25 mouse cellular contexts compared by ENCODE assay signal in the genomic region with DNA sequence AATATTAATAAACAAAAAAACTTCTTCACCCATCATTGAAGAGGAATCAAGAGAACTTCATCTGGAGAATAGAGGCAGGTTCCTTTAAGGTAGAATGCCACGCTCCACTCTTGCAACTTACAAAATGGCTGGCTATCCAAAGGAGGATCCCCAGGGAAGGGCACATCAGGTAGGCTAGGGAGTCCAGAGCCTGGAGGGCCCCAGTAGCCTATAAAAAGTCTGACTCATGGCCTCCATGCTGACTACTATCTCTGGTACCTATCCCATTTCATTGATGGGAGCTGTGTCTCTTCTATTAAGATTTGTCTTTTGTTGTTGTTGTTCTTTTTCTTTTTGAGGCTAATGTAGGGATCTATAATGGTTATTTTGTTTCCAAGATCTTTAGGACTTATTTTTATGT.
A peak's percentile ranks its signal among the peaks of the same experiment; 100 is the strongest.
DNase-seq lines count a peak whose midpoint lies in the region; ATAC-seq and TF ChIP-seq lines count a peak whose summit lies in the region.
"Had no signal": no experiment of that assay in that cellular context is flagged by ENCODE, and none has a peak within 500 bp of the region (broad histone marks: within the 10 kb centered on the region; RNA-seq: fewer than 3 reads in every experiment).

No protein-coding gene starts in this region.

- 0 out of 2 replicates have a peak overlapping the region, but pooled peaks have one; percentile 1 for H3K27ac ChIP-seq in forebrain, embryonic 14.5 days (ENCODE audit: low read depth, low read length)
- H3K27ac ChIP-seq in forebrain, postnatal 0 days (ENCODE audit: low read depth, low read length), result no peak overlapping the region
- no peak overlapping the region for H3K27ac ChIP-seq in midbrain, embryonic 11.5 days (ENCODE audit: low read depth, low read length)
- no peak overlapping the region for H3K27ac ChIP-seq in midbrain, embryonic 16.5 days (ENCODE audit: low read length)
- 0 out of 2 replicates have a peak overlapping the region, but pooled peaks have one; percentile 5 for H3K27ac ChIP-seq in forebrain, embryonic 16.5 days (ENCODE audit: low read length)
- H3K27ac ChIP-seq in liver, postnatal 0 days (ENCODE audit: low read depth), result no peak overlapping the region
- H3K27ac ChIP-seq: embryonic facial prominence, embryonic 12.5 days; embryonic facial prominence, embryonic 15.5 days; heart, adult 2 months; heart, embryonic 10.5 days; heart, embryonic 13.5 days; hindbrain, embryonic 12.5 days; intestine, embryonic 15.5 days had no signal

- H3K4me3 ChIP-seq in forebrain, embryonic 14.5 days (ENCODE audit: low read depth, low read length), result no peak overlapping the region
- H3K4me3 ChIP-seq in forebrain, postnatal 0 days (ENCODE audit: low read depth, low read length), result no peak overlapping the region
- no peak overlapping the region for H3K4me3 ChIP-seq in midbrain, embryonic 11.5 days (ENCODE audit: low read depth, low read length)
- no peak overlapping the region for H3K4me3 ChIP-seq in midbrain, embryonic 16.5 days (ENCODE audit: low read depth, low read length)
- H3K4me3 ChIP-seq in forebrain, embryonic 16.5 days (replicated peaks; ENCODE audit: low read length), result no peak overlapping the region
- H3K4me3 ChIP-seq in liver, postnatal 0 days (ENCODE audit: low read depth, low read length), result no peak overlapping the region
- H3K4me3 ChIP-seq: embryonic facial prominence, embryonic 12.5 days; embryonic facial prominence, embryonic 15.5 days; heart, adult 2 months; heart, embryonic 10.5 days; heart, embryonic 13.5 days; hindbrain, embryonic 12.5 days; intestine, embryonic 15.5 days had no signal

- H3K27me3 ChIP-seq in forebrain, embryonic 14.5 days (replicated peaks; ENCODE audit: control insufficient read depth, insufficient read depth, low read length), result no peaks in the 10 kb centered on the region
- no peaks in the 10 kb centered on the region for H3K27me3 ChIP-seq in forebrain, postnatal 0 days (ENCODE audit: insufficient read depth, low read length)
- H3K27me3 ChIP-seq in midbrain, embryonic 11.5 days (ENCODE audit: control insufficient read depth, insufficient read depth, low read length), result no peaks in the 10 kb centered on the region
- no peaks in the 10 kb centered on the region for H3K27me3 ChIP-seq in midbrain, embryonic 16.5 days (ENCODE audit: control insufficient read depth, insufficient read depth, low read depth, low read length)
- no peaks in the 10 kb centered on the region for H3K27me3 ChIP-seq in forebrain, embryonic 16.5 days (replicated peaks; ENCODE audit: control insufficient read depth, insufficient read depth, low read length)
- H3K27me3 ChIP-seq in liver, postnatal 0 days (ENCODE audit: insufficient read depth, low read length), result no peaks in the 10 kb centered on the region
- H3K27me3 ChIP-seq: embryonic facial prominence, embryonic 12.5 days; embryonic facial prominence, embryonic 15.5 days; heart, embryonic 13.5 days; hindbrain, embryonic 12.5 days; intestine, embryonic 15.5 days had no signal

- H3K9ac ChIP-seq in forebrain, embryonic 14.5 days (ENCODE audit: low read length), result no peak overlapping the region
- H3K9ac ChIP-seq in forebrain, postnatal 0 days, result no peak overlapping the region
- H3K9ac ChIP-seq in midbrain, embryonic 11.5 days (ENCODE audit: low read length), result no peak overlapping the region
- no peak overlapping the region for H3K9ac ChIP-seq in midbrain, embryonic 16.5 days (ENCODE audit: low read depth, low read length)
- no peak overlapping the region for H3K9ac ChIP-seq in forebrain, embryonic 16.5 days (replicated peaks; ENCODE audit: low read depth, low read length)
- no peak overlapping the region for H3K9ac ChIP-seq in liver, postnatal 0 days (replicated peaks)
- H3K9ac ChIP-seq: embryonic facial prominence, embryonic 12.5 days; embryonic facial prominence, embryonic 15.5 days; heart, embryonic 13.5 days; hindbrain, embryonic 12.5 days; intestine, embryonic 15.5 days had no signal

- H3K9me3 ChIP-seq in forebrain, embryonic 14.5 days (replicated peaks; ENCODE audit: control insufficient read depth, low read length), result peaks cover 4% of the 10 kb centered on the region; the same call in 1 of the 2 replicates
- H3K9me3 ChIP-seq in forebrain, postnatal 0 days (ENCODE audit: low read length), result 0 out of 2 replicates have a peak, but pooled peaks cover 5% of the 10 kb centered on the region
- H3K9me3 ChIP-seq in midbrain, embryonic 11.5 days (ENCODE audit: control insufficient read depth, low read length), result peaks cover 6% of the 10 kb centered on the region; the same call in 1 of the 2 replicates
- H3K9me3 ChIP-seq in midbrain, embryonic 16.5 days (replicated peaks; ENCODE audit: control insufficient read depth, low read length, poor library complexity, severe bottlenecking), result peaks cover 2% of the 10 kb centered on the region; the same call in 1 of the 2 replicates
- H3K9me3 ChIP-seq in forebrain, embryonic 16.5 days (ENCODE audit: control insufficient read depth, low read length), result 0 out of 2 replicates have a peak, but pooled peaks cover 8% of the 10 kb centered on the region
- H3K9me3 ChIP-seq in liver, postnatal 0 days (ENCODE audit: low read length), result no peaks in the 10 kb centered on the region
- H3K9me3 ChIP-seq: embryonic facial prominence, embryonic 12.5 days; embryonic facial prominence, embryonic 15.5 days; heart, embryonic 10.5 days; intestine, embryonic 15.5 days had no signal

- no peak for TF ChIP-seq EP300 in liver, postnatal 0 days (IDR thresholded peaks at IDR 0.05; ENCODE audit: low read depth)

- no peaks in the 10 kb centered on the region; the same call in 1 of the 2 replicates for H3K4me1 ChIP-seq in forebrain, embryonic 14.5 days (ENCODE audit: control insufficient read depth, insufficient read depth, low read length)
- no peaks in the 10 kb centered on the region for H3K4me1 ChIP-seq in forebrain, postnatal 0 days (ENCODE audit: insufficient read depth)
- peaks cover 6% of the 10 kb centered on the region; the same call in 1 of the 2 replicates for H3K4me1 ChIP-seq in midbrain, embryonic 11.5 days (ENCODE audit: control insufficient read depth, insufficient read depth, low read length)
- 0 out of 2 replicates have a peak, but pooled peaks cover 2% of the 10 kb centered on the region for H3K4me1 ChIP-seq in midbrain, embryonic 16.5 days (ENCODE audit: control insufficient read depth, insufficient read depth, low read length)
- peaks cover 2% of the 10 kb centered on the region; the same call in 1 of the 2 replicates for H3K4me1 ChIP-seq in forebrain, embryonic 16.5 days (replicated peaks; ENCODE audit: control insufficient read depth, insufficient read depth, low read length)
- no peaks in the 10 kb centered on the region for H3K4me1 ChIP-seq in liver, postnatal 0 days (ENCODE audit: insufficient read depth)
- H3K4me1 ChIP-seq: embryonic facial prominence, embryonic 12.5 days; embryonic facial prominence, embryonic 15.5 days; hindbrain, embryonic 12.5 days; intestine, embryonic 15.5 days had no signal

- ATAC-seq in forebrain, embryonic 14.5 days, result peak; percentile 16; the same call in 1 of the 2 replicates
- ATAC-seq in forebrain, postnatal 0 days, result no peak
- peak; percentile 60; the same call in 1 of the 2 replicates for ATAC-seq in midbrain, embryonic 11.5 days (ENCODE audit: low FRiP score)
- ATAC-seq in midbrain, embryonic 16.5 days, result no peak
- ATAC-seq in forebrain, embryonic 16.5 days, result no peak
- ATAC-seq in liver, postnatal 0 days, result no peak
- ATAC-seq: CD4-positive, CD25-positive, alpha-beta regulatory T cell, adult 4 months; hindbrain, embryonic 16.5 days; intestine, embryonic 15.5 days had no signal

- DNase-seq in forebrain, embryonic 14.5 days (ENCODE audit: low spot score), result no peak
- no peak for DNase-seq in forebrain, postnatal 0 days
- no peak for DNase-seq in midbrain, embryonic 11.5 days (ENCODE audit: low spot score, missing footprints)
- no peak for DNase-seq in liver, postnatal 0 days
- DNase-seq: adrenal gland, adult 2 months; adrenal gland, postnatal 14 days; cerebellum, adult 11 months; cerebellum, adult 2 months; cerebellum, adult 9-11 months; cerebellum, postnatal 25 days; gastrocnemius, postnatal 10 days; gastrocnemius, postnatal 36 days; heart, adult 2 months; heart, postnatal 14 days; heart, postnatal 4 days had no signal

- no peak for TF ChIP-seq CTCF in forebrain, postnatal 0 days (IDR thresholded peaks at IDR 0.05; ENCODE audit: low read depth)
- TF ChIP-seq CTCF in liver, postnatal 0 days (IDR thresholded peaks at IDR 0.05; ENCODE audit: low read depth), result no peak

- WGBS in forebrain, embryonic 14.5 days, result 90% methylated on average over 1 of the region's 1 CpGs
- WGBS in forebrain, postnatal 0 days, result 90% methylated on average over 1 of the region's 1 CpGs
- 100% methylated on average over 1 of the region's 1 CpGs for WGBS in midbrain, embryonic 11.5 days
- WGBS in midbrain, embryonic 16.5 days, result 86% methylated on average over 1 of the region's 1 CpGs
- WGBS in forebrain, embryonic 16.5 days, result 80% methylated on average over 1 of the region's 1 CpGs
- WGBS in liver, postnatal 0 days (ENCODE audit: insufficient replicate concordance), result 83% methylated on average over 1 of the region's 1 CpGs

- H3K36me3 ChIP-seq in forebrain, embryonic 14.5 days (ENCODE audit: control insufficient read depth, insufficient read depth, low read length), result no peaks in the 10 kb centered on the region
- no peaks in the 10 kb centered on the region for H3K36me3 ChIP-seq in forebrain, postnatal 0 days (ENCODE audit: insufficient read depth)
- H3K36me3 ChIP-seq in midbrain, embryonic 11.5 days (ENCODE audit: control insufficient read depth, insufficient read depth, low read length), result no peaks in the 10 kb centered on the region
- no peaks in the 10 kb centered on the region for H3K36me3 ChIP-seq in midbrain, embryonic 16.5 days (ENCODE audit: control insufficient read depth, insufficient read depth, low read length)
- H3K36me3 ChIP-seq in forebrain, embryonic 16.5 days (ENCODE audit: control insufficient read depth, insufficient read depth), result no peaks in the 10 kb centered on the region
- no peaks in the 10 kb centered on the region for H3K36me3 ChIP-seq in liver, postnatal 0 days (replicated peaks; ENCODE audit: insufficient read depth, low read length)
- H3K36me3 ChIP-seq: embryonic facial prominence, embryonic 12.5 days; embryonic facial prominence, embryonic 15.5 days; heart, embryonic 10.5 days; heart, embryonic 13.5 days; hindbrain, embryonic 12.5 days; intestine, embryonic 15.5 days had no signal

- no peak overlapping the region for H3K4me2 ChIP-seq in forebrain, embryonic 14.5 days (ENCODE audit: low read length)
- H3K4me2 ChIP-seq in forebrain, postnatal 0 days (ENCODE audit: low read depth), result no peak overlapping the region
- H3K4me2 ChIP-seq in midbrain, embryonic 11.5 days, result no peak overlapping the region
- H3K4me2 ChIP-seq in midbrain, embryonic 16.5 days (ENCODE audit: low read length), result no peak overlapping the region
- H3K4me2 ChIP-seq in forebrain, embryonic 16.5 days (ENCODE audit: low read length), result no peak overlapping the region
- no peak overlapping the region for H3K4me2 ChIP-seq in liver, postnatal 0 days (ENCODE audit: low read depth, low read length)
- H3K4me2 ChIP-seq: embryonic facial prominence, embryonic 12.5 days; embryonic facial prominence, embryonic 15.5 days; heart, embryonic 13.5 days; hindbrain, embryonic 12.5 days; intestine, embryonic 15.5 days had no signal

Comparison
In these comparisons a context has a peak if more than half of its experiments do, and no peak if none do; other contexts are left out.
1. ATAC-seq: peak in forebrain, embryonic 14.5 days (single experiment) and midbrain, embryonic 11.5 days (single experiment); none in forebrain, postnatal 0 days (single experiment), midbrain, embryonic 16.5 days (single experiment), forebrain, embryonic 16.5 days (single experiment) and liver, postnatal 0 days (single experiment).
2. H3K27ac ChIP-seq: peak in forebrain, embryonic 14.5 days (single experiment) and forebrain, embryonic 16.5 days (single experiment); none in forebrain, postnatal 0 days (single experiment), midbrain, embryonic 11.5 days (single experiment), midbrain, embryonic 16.5 days (single experiment) and liver, postnatal 0 days (single experiment).